Mouse (Mus musculus) lung, postnatal 14 days (tissue): ENCODE data around the gene Gnb4.

Experiments used
- DNase-seq: peaks from one replicate; pipeline ENCODE4 v3.0.0; 2021

Gnb4 gene

GRCm38 (mm10) chr3:32616331-32617052, at the start of gene Gnb4:
Gene Gnb4, minus strand, starts transcription at chr3:32616585.
- peak; percentile 59 for DNase-seq

DNA sequence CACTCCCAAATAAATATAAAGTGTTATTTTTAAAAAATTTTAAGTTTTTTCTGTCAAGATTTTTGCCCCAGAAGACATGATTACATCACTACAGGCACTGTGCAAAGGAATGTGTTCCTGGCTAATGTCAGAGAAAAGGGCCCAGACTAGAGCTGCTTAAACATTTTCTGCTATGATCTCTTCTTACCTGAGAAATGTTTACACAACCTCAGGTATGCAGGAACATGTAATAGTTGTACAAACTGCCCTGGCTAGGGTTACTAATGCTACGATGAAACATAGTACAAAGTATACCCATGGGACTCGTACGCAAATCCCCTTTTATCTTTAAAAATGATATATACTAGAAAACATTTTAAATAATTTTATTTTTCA, 45.2 kb upstream of the Gnb4 start:
- DNase-seq: no peak

DNA sequence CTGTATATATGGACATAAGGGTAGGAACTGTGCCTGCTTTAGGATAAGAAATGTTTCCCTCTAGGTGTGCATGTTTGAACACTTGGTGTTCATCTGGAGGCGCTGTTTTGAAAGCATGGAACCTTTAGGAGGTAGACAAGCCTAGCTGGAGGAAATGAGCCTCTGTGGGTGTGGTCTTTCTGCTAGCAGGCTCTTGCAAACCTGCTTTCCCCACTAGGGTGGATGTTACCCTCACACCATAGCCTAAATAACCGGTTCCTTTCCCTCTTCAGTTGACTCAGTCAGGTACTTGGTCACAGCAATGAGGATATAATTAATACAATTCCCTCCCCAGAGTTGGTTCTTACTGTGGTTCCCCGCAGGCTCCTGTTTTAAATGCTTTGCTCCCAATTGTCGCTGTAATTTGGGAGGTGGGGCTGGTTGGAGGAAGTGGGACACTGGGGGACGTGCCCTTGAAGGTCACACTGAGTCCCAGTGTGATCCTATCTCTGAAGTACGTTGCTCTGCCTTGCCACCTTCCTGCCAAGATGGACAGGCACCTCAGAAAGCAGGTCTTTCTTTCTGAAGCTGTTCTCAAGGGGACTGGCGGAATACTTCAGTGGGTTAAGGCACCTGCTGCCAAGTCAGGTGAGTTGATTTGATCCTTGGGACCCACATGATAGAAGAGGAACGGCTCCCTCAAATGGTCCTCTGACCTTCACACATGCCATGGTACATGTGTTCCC, 44.6 kb upstream of the Gnb4 start:
- DNase-seq: no peak

GRCm38 (mm10) chr3:32660276-32660675, 43.9 kb upstream of the Gnb4 start:
- DNase-seq: no peak

- no peak for DNase-seq
These were observed 43.1 kb upstream of the Gnb4 start for GRCm38 (mm10) chr3:32659506-32659905.

GRCm38 (mm10) chr3:32658821-32659220, 42.4 kb upstream of the Gnb4 start:
- DNase-seq: no peak

- no peak for DNase-seq
These were observed 42.0 kb upstream of the Gnb4 start for GRCm38 (mm10) chr3:32658401-32658800.

DNA sequence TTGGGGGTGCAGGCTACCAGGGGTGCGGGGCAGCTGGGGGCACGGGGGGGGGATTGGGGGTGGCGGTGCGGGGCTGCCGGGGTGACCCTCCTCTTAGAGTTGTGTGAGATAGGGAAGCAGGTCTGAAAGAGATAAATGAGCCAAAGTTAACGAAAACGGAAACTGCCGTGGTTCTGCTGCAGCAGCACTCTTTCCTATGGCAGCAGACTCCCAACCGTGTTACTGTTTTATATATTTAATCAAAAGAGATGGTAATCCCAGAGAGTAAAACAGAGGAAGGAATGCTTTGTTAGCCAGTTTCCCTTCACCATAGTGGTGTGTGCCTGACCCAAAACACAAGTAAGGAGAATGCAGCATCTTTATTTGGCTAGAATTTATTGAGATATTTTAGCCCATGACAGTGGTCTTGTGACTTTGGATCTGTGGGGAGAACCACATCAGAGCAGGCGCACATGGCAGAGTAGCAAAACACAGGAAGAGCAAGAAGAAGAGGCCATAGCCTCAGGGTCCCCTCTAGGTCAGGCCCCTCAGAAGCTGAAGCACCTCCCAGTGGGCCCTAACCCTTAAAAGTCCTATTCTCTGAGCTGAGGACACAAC, 40.1 kb upstream of the Gnb4 start:
- no peak for DNase-seq

GRCm38 (mm10) chr3:32655994-32656393, 39.6 kb upstream of the Gnb4 start:
- no peak for DNase-seq

- no peak for DNase-seq
These were observed 36.4 kb upstream of the Gnb4 start for GRCm38 (mm10) chr3:32652739-32653138.

DNA sequence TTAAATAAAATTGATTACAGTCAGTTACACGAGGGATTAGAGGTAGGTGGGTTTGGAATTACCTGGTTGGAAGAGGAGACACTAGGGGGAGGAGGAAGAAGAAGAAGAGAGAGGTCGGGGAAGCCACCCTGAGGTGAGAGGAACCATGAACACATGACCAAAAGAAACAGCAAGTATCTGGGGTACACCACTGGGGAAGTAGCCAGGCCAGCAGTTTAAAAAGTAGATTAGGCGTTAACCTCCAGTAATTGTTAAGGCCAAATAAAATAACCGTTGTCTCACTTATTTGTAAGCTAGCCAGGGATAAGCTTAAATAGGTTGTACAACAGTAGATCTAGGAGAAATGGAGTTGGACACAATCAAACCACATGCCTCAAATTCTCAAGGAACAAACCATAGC, 32.9 kb upstream of the Gnb4 start:
- no peak for DNase-seq

DNA sequence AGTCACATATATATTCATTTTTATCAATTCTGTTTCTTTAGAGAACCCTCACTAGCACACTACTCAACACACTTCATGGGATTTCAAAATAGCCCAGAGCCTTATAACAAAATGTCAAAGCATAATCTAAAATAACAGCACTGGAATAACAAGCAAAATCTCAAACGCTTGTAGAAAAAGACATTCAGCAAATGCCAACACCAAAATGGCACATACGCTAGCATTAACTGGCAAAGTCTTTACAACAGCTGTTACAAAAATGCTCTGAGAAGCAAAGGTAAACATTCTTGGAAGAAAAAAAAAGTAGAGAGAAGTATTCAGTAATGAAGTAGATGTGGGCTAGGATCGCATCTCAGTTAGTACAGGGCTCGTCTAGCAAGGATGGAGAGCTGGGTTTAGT, 30.5 kb upstream of the Gnb4 start:
- DNase-seq: no peak

DNA sequence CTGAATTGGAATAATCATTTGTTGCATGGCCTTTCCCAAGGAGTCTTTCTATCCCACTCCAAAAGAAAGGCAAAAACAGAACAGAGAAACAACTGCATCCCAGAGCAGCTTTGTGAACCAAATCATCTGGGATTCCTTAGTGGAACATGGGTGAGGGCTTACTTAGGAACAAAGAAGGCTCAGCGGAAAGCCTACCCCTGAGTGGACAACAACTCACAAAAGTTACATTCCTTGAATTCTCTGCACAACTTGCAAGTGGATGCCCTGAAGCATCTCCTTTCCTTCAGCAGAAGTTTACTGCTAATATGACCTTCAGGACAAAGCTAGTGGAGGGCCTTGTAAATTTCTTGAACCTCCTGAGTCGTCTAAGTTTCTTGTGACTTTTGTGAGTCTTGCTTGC, 28.4 kb upstream of the Gnb4 start:
- DNase-seq: no peak

GRCm38 (mm10) chr3:32642116-32642515, 25.7 kb upstream of the Gnb4 start:
- no peak for DNase-seq

GRCm38 (mm10) chr3:32638240-32638639, 21.9 kb upstream of the Gnb4 start:
- peak; percentile 26 for DNase-seq

DNA sequence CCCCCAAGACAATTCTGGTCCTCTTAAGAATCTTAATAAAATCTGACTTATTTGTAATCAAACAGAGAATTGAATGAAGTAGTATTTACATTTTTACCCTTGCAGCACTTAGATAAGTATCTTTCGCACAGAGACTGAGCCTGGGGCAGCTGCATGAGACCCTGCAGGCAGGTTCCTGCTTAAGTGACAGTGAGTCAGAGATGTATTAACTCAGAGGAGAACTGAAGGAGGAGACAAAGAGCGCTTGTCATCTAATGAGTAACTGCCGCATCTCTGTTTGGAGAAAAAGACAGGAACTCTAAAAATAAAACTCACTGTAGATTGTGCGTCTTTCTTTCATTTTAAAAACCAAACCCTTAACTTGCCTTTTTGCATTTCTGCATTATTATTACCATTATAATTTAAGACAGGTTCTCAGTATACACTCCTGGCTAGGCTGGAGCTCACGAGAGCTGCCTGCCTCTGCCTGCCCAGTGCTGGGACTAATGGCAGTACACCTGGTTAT, 16.4 kb upstream of the Gnb4 start:
- DNase-seq: no peak

DNA sequence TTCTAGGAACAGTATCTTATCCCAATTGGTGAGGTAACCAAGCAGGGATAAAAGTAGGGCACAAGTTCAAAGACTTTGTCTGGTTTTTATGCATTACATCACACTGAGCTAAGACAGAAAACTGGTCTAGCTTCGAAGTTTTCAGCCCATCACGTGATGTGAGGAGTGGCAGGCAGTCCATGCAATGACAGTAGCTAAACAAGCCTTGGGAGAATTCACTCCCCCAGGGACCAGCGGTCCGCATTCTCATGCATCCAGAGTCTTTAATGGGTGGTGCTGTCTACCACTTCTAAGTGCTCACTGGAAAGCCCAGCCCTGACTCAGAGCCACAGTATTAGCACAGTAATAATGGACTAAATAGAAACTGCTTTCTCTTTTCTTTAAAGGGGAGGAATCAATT, 13.8 kb upstream of the Gnb4 start:
- no peak for DNase-seq

DNA sequence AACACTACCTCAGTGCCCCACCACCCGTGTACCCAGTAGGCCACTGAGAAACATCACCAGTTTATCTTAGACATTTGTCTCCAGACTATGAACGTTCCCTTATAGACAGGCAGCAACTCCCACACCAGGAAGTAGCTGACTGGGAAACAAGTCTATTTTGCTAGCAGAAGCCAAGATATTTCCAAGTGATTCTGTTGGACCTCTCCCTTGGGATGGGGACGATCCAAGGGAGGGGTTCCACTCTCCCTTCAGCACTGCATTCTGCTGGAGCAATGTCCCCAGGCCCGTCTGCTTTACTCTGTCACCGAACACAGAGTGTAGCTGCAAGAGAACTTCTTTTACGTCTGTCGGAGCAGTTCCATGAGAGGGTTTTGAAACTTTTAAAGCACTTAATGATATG, 11.8 kb upstream of the Gnb4 start:
- no peak for DNase-seq

DNA sequence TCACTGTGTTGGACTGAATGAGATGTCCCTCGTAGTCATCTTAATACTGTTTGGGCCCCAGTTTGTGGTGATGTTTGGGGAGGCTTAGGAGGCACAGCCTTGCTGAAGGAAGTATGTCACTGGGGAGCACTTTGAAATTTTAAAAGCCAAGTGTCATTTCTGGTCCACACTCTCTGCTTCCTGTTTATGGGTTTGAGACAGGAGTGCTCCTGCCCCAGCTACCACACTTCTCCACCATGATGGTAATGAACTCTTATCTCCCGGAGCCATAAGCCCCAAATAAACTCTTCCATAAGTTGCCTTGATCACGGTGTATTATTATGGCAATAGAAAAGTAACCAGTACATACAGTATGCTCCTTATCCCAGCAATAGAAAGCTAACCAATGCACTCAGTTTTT, 5.7 kb upstream of the Gnb4 start:
- DNase-seq: no peak

- DNase-seq: no peak
These were observed 5.3 kb upstream of the Gnb4 start for GRCm38 (mm10) chr3:32621658-32622057.

DNA sequence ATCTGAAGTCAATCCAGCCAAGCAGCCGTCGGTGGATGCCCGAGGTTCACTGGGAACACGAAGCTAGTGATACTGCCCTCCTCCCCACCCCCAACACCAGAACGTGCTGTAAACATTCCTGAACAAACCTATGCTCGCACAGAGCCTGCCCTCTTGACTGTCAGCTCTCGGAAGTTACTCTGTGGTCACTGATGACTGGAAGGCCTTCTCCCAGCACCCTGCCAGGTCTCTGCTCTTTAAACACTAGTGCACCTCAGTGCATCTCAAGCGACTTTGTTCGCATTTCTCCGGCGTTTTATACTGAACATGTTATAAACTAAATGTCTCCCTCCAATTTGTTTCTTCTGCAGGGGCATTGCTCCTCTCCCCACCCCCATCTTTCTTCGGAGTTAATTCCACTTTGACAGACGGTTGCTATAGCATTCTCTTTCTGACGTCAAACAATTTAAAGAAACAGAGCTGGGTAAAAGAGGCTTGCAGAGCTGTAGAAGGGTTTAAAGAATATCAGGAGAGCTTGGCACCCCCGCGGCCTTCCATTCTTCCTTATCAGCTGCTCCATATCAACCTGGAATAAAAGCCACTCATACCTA, 763 bp upstream of the Gnb4 start:
- DNase-seq: no peak

GRCm38 (mm10) chr3:32616006-32616330, 417 bp downstream of the Gnb4 start:
- DNase-seq: no peak

DNA sequence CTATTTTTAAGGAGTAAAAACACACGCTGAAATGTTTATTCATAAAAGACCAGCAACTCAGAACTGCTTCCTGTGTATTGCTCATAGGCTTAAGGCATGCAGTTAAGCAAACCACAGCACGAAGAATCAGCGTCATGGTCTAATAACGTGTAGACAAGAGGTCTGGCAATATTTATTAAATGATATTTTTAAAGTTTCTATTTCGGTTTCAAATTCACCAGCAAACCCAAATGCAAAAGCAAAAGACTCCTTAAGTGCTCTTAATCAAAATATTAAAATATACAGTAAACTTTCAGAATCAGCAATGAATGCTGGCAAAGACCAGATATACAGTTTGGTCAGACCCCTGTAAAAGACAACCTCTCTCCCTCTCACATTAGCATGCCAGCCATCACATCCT, 1.0 kb downstream of the Gnb4 start:
- no peak for DNase-seq

- DNase-seq: no peak
These were observed 1.6 kb downstream of the Gnb4 start for GRCm38 (mm10) chr3:32614786-32615185.
